Mouse (Mus musculus) ES-Bruce4 (cell line): Measurements from ENCODE around the gene Atp8b5.

ENCODE experiments used
- CTCF ChIP-seq: IDR thresholded peaks from one replicate; pipeline ENCODE4 v1.8.1; 2011; ENCODE audit warnings: low read depth, low read length
- EP300 ChIP-seq: IDR thresholded peaks from 2 replicates; pipeline ENCODE4 v1.6.1; 2011; ENCODE audit warnings: low read depth, low read length; ENCODE audit not compliant: insufficient read depth
- POLR2A ChIP-seq: IDR thresholded peaks from one replicate; pipeline ENCODE4 v1.8.1; 2011; ENCODE audit warnings: low read length; ENCODE audit not compliant: insufficient read depth

DNA sequence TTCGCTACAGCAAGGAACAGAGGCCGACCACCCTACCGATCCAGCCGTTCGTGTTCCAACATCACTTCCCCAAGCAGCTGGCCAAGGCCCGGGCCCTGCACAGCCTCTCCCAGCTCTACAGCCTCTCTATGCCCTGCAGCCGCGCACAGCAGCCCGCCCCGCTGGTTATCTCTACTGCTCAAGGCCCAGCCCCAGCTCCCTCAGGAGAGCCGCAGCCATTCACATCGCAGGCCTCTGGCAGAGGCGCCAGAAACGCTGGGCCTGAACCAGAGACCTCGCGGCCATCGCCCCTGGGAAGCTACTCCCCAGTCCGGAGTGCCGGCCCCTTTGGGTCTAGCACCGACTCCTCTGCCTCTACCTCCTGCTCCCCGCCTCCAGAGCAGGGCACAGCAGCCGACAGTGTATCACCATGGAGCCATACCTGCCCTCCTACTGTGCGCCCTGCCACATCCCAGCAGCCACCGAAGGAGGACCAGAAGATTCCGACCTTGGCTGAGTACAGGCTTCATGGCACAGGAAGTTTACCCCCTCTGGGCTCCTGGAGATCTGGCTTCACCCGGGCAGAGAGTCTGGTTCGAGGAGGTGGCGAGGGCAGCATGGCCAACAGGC is 154.8 kb downstream of the Atp8b5 start:
- no peak for TF ChIP-seq CTCF
- TF ChIP-seq POLR2A: no peak
- TF ChIP-seq EP300: no peak
